Mouse (Mus musculus) cortical plate, adult 2 months (tissue): ENCODE results near the gene Nsmce4a.

Experiments
- CTCF ChIP-seq: fragments of 200-500 bp; IDR thresholded peaks from 2 replicates; pipeline ENCODE4 v1.5.1; 2011; ENCODE audit warnings: mild to moderate bottlenecking, control low read depth, low read length; ENCODE audit not compliant: insufficient read depth; ENCODE audit errors: extremely low read depth
- POLR2A ChIP-seq: fragments of 200-500 bp; IDR thresholded peaks from 2 replicates; pipeline ENCODE4 v1.6.1; 2011; ENCODE audit warnings: mild to moderate bottlenecking, low read length, control low read depth; ENCODE audit not compliant: insufficient read depth; ENCODE audit errors: extremely low read depth

GRCm38 (mm10) chr7:130622359-130622758 is 49.4 kb upstream of the Nsmce4a start:
- TF ChIP-seq CTCF (no peak), POLR2A (no peak)
